Mouse (Mus musculus): ENCODE data around the gene Cntn2. TPM values are rescaled to one million over a fixed set of nuclear protein-coding genes. Genes with fewer than 3 reads are reported as not detected.

The Cntn2 gene
- total RNA-seq, 2 experiments from 2014 or later: 1.2 to 2.0 TPM

GRCm38 (mm10) chr1:132559045-132559444, 16.0 kb upstream of the Cntn2 start:
- DNase-seq (ENCODE audit: low spot score in 2 of 2): no peak

- DNase-seq (ENCODE audit: low spot score in 2 of 2): peak; percentile 45 to 55
Observed at GRCm38 (mm10) chr1:132557901-132558631, 15.0 kb upstream of the Cntn2 start.

GRCm38 (mm10) chr1:132543789-132544188, 733 bp upstream of the Cntn2 start:
- no peak for DNase-seq (ENCODE audit: low spot score in 2 of 2)

- DNase-seq (ENCODE audit: low spot score in 2 of 2): no peak
Observed at GRCm38 (mm10) chr1:132541824-132542599, 1.0 kb downstream of the Cntn2 start.

GRCm38 (mm10) chr1:132541171-132541823, 1.8 kb downstream of the Cntn2 start:
- DNase-seq (ENCODE audit: low spot score in 2 of 2): no peak

GRCm38 (mm10) chr1:132540701-132541100, 2.4 kb downstream of the Cntn2 start:
- DNase-seq (ENCODE audit: low spot score in 2 of 2): no peak

GRCm38 (mm10) chr1:132537736-132538135, 5.3 kb downstream of the Cntn2 start:
- DNase-seq (ENCODE audit: low spot score in 2 of 2): no peak

GRCm38 (mm10) chr1:132536416-132536815, 6.6 kb downstream of the Cntn2 start:
- DNase-seq (ENCODE audit: low spot score in 2 of 2): no peak

- no peak for DNase-seq (ENCODE audit: low spot score in 2 of 2)
Observed at GRCm38 (mm10) chr1:132535541-132535940, 7.5 kb downstream of the Cntn2 start.

GRCm38 (mm10) chr1:132533840-132534239, 9.2 kb downstream of the Cntn2 start:
- no peak for DNase-seq (ENCODE audit: low spot score in 2 of 2)

GRCm38 (mm10) chr1:132532521-132532920, 10.5 kb downstream of the Cntn2 start:
- DNase-seq (ENCODE audit: low spot score in 2 of 2): no peak

- no peak for DNase-seq (ENCODE audit: low spot score in 2 of 2)
Observed at GRCm38 (mm10) chr1:132530631-132531191, 12.3 kb downstream of the Cntn2 start.

GRCm38 (mm10) chr1:132528647-132529334, 14.3 kb downstream of the Cntn2 start:
- DNase-seq (ENCODE audit: low spot score in 2 of 2): no peak

GRCm38 (mm10) chr1:132528071-132528470, 15.0 kb downstream of the Cntn2 start:
- no peak for DNase-seq (ENCODE audit: low spot score in 2 of 2)

- peak in 1 of 2 experiments; percentile 30 for DNase-seq (ENCODE audit: low spot score in 2 of 2)
Observed at GRCm38 (mm10) chr1:132525832-132526231, 17.2 kb downstream of the Cntn2 start.

GRCm38 (mm10) chr1:132523920-132524319, 19.1 kb downstream of the Cntn2 start:
- no peak for DNase-seq (ENCODE audit: low spot score in 2 of 2)

GRCm38 (mm10) chr1:132523048-132523447, 20.0 kb downstream of the Cntn2 start:
- DNase-seq (ENCODE audit: low spot score in 2 of 2): no peak

- peak; percentile 29 to 43 for DNase-seq (ENCODE audit: low spot score in 2 of 2)
Observed at GRCm38 (mm10) chr1:132520764-132521163, 22.3 kb downstream of the Cntn2 start.

GRCm38 (mm10) chr1:132519734-132520133, 23.3 kb downstream of the Cntn2 start:
- no peak for DNase-seq (ENCODE audit: low spot score in 2 of 2)

GRCm38 (mm10) chr1:132518621-132519020, 24.4 kb downstream of the Cntn2 start:
- no peak for DNase-seq (ENCODE audit: low spot score in 2 of 2)

GRCm38 (mm10) chr1:132516776-132517175, 26.3 kb downstream of the Cntn2 start:
- no peak for DNase-seq (ENCODE audit: low spot score in 2 of 2)
